Mouse (Mus musculus): ENCODE measurements around the gene Crhr1.
"Not testable (repeated sequence)": the region's sequence is repeated elsewhere in the genome, so short reads cannot be mapped to it uniquely, and the experiment has no call there.

Gene Crhr1

GRCm38 (mm10) chr11:104190008-104190407 is 57.4 kb downstream of the Crhr1 start:
- DNase-seq (ENCODE audit: extremely low spot score, low spot score): no peak

GRCm38 (mm10) chr11:104195382-104195781 is 62.7 kb downstream of the Crhr1 start:
- DNase-seq (ENCODE audit: extremely low spot score, low spot score): no peak

- peak; percentile 87 for DNase-seq (ENCODE audit: extremely low spot score, low spot score)
These were observed 63.1 kb downstream of the Crhr1 start for GRCm38 (mm10) chr11:104195791-104196190.

- peak; percentile 51 for DNase-seq (ENCODE audit: extremely low spot score, low spot score)
These were observed 65.2 kb downstream of the Crhr1 start for GRCm38 (mm10) chr11:104197861-104198260.

GRCm38 (mm10) chr11:104203271-104203670 is 70.6 kb downstream of the Crhr1 start:
- no peak for DNase-seq (ENCODE audit: extremely low spot score, low spot score)

- no peak for DNase-seq (ENCODE audit: extremely low spot score, low spot score)
These were observed 73.9 kb downstream of the Crhr1 start for GRCm38 (mm10) chr11:104206573-104206972.

- DNase-seq (ENCODE audit: extremely low spot score, low spot score): no peak
These were observed 76.4 kb downstream of the Crhr1 start for GRCm38 (mm10) chr11:104209041-104209440.

GRCm38 (mm10) chr11:104211251-104211650 is 78.6 kb downstream of the Crhr1 start:
- no peak for DNase-seq (ENCODE audit: extremely low spot score, low spot score)

- DNase-seq (ENCODE audit: extremely low spot score, low spot score): not testable (repeated sequence)
These were observed 81.5 kb downstream of the Crhr1 start for GRCm38 (mm10) chr11:104214128-104214527.

GRCm38 (mm10) chr11:104218075-104218474 is 85.4 kb downstream of the Crhr1 start:
- DNase-seq (ENCODE audit: extremely low spot score, low spot score): no peak

GRCm38 (mm10) chr11:104220291-104220690 is 87.6 kb downstream of the Crhr1 start:
- no peak for DNase-seq (ENCODE audit: extremely low spot score, low spot score)

GRCm38 (mm10) chr11:104221751-104222150 is 89.1 kb downstream of the Crhr1 start:
- DNase-seq (ENCODE audit: extremely low spot score, low spot score): no peak

GRCm38 (mm10) chr11:104223301-104223700 is 90.6 kb downstream of the Crhr1 start:
- DNase-seq (ENCODE audit: extremely low spot score, low spot score): no peak
